ENCODE assay signal across 21 mouse cellular contexts in genomic region chr17:10724853-10725252, GRCm38 (mm10).
DNase-seq lines count a peak whose midpoint lies in the region; ATAC-seq and TF ChIP-seq lines count a peak whose summit lies in the region.
"Had no signal": no experiment of that assay in that cellular context is flagged by ENCODE, and none has a peak within 500 bp of the region (broad histone marks: within the 10 kb centered on the region; RNA-seq: fewer than 3 reads in every experiment).

No protein-coding gene starts in this region.

- H3K27ac ChIP-seq in heart, adult 2 months, result no peak overlapping the region
- no peak overlapping the region for H3K27ac ChIP-seq in cerebellum, adult 2 months (ENCODE audit: insufficient read depth, low read length)
- H3K27ac ChIP-seq: embryonic facial prominence, embryonic 12.5 days; heart, embryonic 15.5 days; hindbrain, embryonic 13.5 days; hindbrain, postnatal 0 days had no signal

- TF ChIP-seq EP300 in heart, adult 2 months (IDR thresholded peaks at IDR 0.05; ENCODE audit: insufficient read depth, low read depth, low read length), result no peak

- DNase-seq in heart, adult 18-20 months, result peak; percentile 15
- no peak for DNase-seq in heart, adult 2 months
- peak; percentile 15 for DNase-seq in skeletal muscle tissue, adult 2 months (ENCODE audit: low read depth, low spot score)
- no peak for DNase-seq in cerebellum, adult 2 months
- DNase-seq in urinary bladder, postnatal 4 days (ENCODE audit: low spot score in 2 of 2), result no peak
- DNase-seq: adrenal gland, postnatal 14 days; cerebellum, adult 18-20 months; cerebellum, postnatal 10 days; embryo, embryonic 11 days; gastrocnemius, postnatal 25 days; heart, postnatal 14 days had no signal

- TF ChIP-seq POLR2A in heart, adult 2 months (IDR thresholded peaks at IDR 0.05; ENCODE audit: insufficient read depth, low read depth, low read length), result no peak
- TF ChIP-seq POLR2A in cerebellum, adult 2 months (IDR thresholded peaks at IDR 0.05; ENCODE audit: borderline replicate concordance, insufficient read depth, low read length), result no peak

- no peak for TF ChIP-seq CTCF in heart, adult 2 months (IDR thresholded peaks at IDR 0.05)
- no peak for TF ChIP-seq CTCF in cerebellum, adult 2 months (IDR thresholded peaks at IDR 0.05; ENCODE audit: borderline replicate concordance, insufficient read depth, low read depth, low read length)

- ATAC-seq in common myeloid progenitor, adult 5-6 weeks (replicated peaks; ENCODE audit: low read depth, poor library complexity, severe bottlenecking), result peak; percentile 86
- ATAC-seq in megakaryocyte, adult 5-6 weeks (ENCODE audit: poor library complexity, severe bottlenecking), result peak; percentile 98
- ATAC-seq: activated CD4-positive, CD25-positive, alpha-beta regulatory T cell, adult 4 months; forebrain, embryonic 16.5 days; hindbrain, postnatal 0 days; Patski had no signal

- intact Hi-C loops in heart, adult 2 months (cut with DNase I), result no loop called here

- no peak overlapping the region for H3K4me3 ChIP-seq in heart, adult 2 months
- no peak overlapping the region for H3K4me3 ChIP-seq in cerebellum, adult 2 months (replicated peaks; ENCODE audit: insufficient read depth, low read depth, low read length)
- H3K4me3 ChIP-seq: embryonic facial prominence, embryonic 12.5 days; heart, embryonic 15.5 days; hindbrain, embryonic 13.5 days had no signal

- H3K36me3 ChIP-seq in heart, adult 2 months (ENCODE audit: control insufficient read depth, insufficient read depth, low read length), result no peaks in the 10 kb centered on the region; the same call in 1 of the 2 replicates
- H3K36me3 ChIP-seq: embryonic facial prominence, embryonic 12.5 days; heart, embryonic 15.5 days; hindbrain, embryonic 13.5 days had no signal

- 51% methylated on average over 3 of the region's 3 CpGs for WGBS in heart, adult 2 months
- WGBS in cerebellum, adult 2 months, result 88% methylated on average over 3 of the region's 3 CpGs

- no peak overlapping the region for H3K9ac ChIP-seq in heart, adult 2 months (ENCODE audit: low read depth, low read length)
- H3K9ac ChIP-seq: embryonic facial prominence, embryonic 12.5 days; heart, embryonic 15.5 days; hindbrain, embryonic 13.5 days had no signal

- H3K4me1 ChIP-seq in heart, adult 2 months (ENCODE audit: control insufficient read depth, insufficient read depth, low read length), result no peaks in the 10 kb centered on the region; the same call in 1 of the 2 replicates
- no peaks in the 10 kb centered on the region for H3K4me1 ChIP-seq in cerebellum, adult 2 months (ENCODE audit: control insufficient read depth, insufficient read depth, low read length)
- H3K4me1 ChIP-seq: embryonic facial prominence, embryonic 12.5 days; heart, embryonic 15.5 days; hindbrain, embryonic 13.5 days had no signal

- no peaks in the 10 kb centered on the region for H3K27me3 ChIP-seq in heart, adult 2 months (ENCODE audit: control insufficient read depth, insufficient read depth, low read length)
- H3K27me3 ChIP-seq in cerebellum, adult 2 months (ENCODE audit: control insufficient read depth, insufficient read depth, low read length), result no peaks in the 10 kb centered on the region
- H3K27me3 ChIP-seq: CH12.LX; heart, embryonic 15.5 days; hindbrain, embryonic 13.5 days had no signal

- H3K79me2 ChIP-seq in heart, adult 2 months (replicated peaks; ENCODE audit: control insufficient read depth, insufficient read depth, low read length), result no peaks in the 10 kb centered on the region

Comparison
In these comparisons a context has a peak if more than half of its experiments do, and no peak if none do; other contexts are left out.
1. DNase-seq: peak in heart, adult 18-20 months (2 of 2) and skeletal muscle tissue, adult 2 months (single experiment); none in heart, adult 2 months (0 of 2), cerebellum, adult 2 months (0 of 2) and urinary bladder, postnatal 4 days (0 of 2).